Mouse (Mus musculus) cortical plate, adult 2 months (tissue): ENCODE measurements around the gene Ncs1.

Experiments used
- CTCF ChIP-seq: fragments of 200-500 bp; IDR thresholded peaks from 2 replicates; pipeline ENCODE4 v1.5.1; 2011; ENCODE audit warnings: mild to moderate bottlenecking, control low read depth, low read length; ENCODE audit not compliant: insufficient read depth; ENCODE audit errors: extremely low read depth
- POLR2A ChIP-seq: fragments of 200-500 bp; IDR thresholded peaks from 2 replicates; pipeline ENCODE4 v1.6.1; 2011; ENCODE audit warnings: mild to moderate bottlenecking, low read length, control low read depth; ENCODE audit not compliant: insufficient read depth; ENCODE audit errors: extremely low read depth

- TF ChIP-seq CTCF (no peak), POLR2A (no peak)
These were observed 7.8 kb downstream of the Ncs1 start for GRCm38 (mm10) chr2:31253463-31253862.
